Mouse (Mus musculus): ENCODE results near the gene Arid1b.

GRCm38 (mm10) chr17:5210101-5210727 is 216.1 kb downstream of the Arid1b start:
- no peak for TF ChIP-seq FLI1 (IDR thresholded peaks at IDR 0.05; ENCODE audit: low read length)
- TF ChIP-seq GATA1 (IDR thresholded peaks at IDR 0.05; ENCODE audit: borderline replicate concordance, low read length): no peak

Measured in megakaryocyte, embryonic 14.5 days (primary cell).